Mouse (Mus musculus) heart, embryonic 12.5 days (tissue): ENCODE results near the gene Cul9. TPM values are rescaled to one million over a fixed set of nuclear protein-coding genes. Genes with fewer than 3 reads are reported as not detected.
A peak's percentile ranks its signal among the peaks of the same experiment; 100 is the strongest.

Experiments used
- ATAC-seq: fragments of 200-750 bp; cut with Nextera tagmentation; 2 replicates; pipeline ENCODE4 v1.8.0; 2017; ENCODE audit warnings: moderate TSS enrichment, moderate library complexity; ENCODE audit not compliant: insufficient number of reproducible peaks, low FRiP score
- H3K27ac ChIP-seq: fragments of 300-500 bp; sonication (generic); 2 replicates; pipeline ENCODE4 v1.5.1; 2016; ENCODE audit warnings: mild to moderate bottlenecking, moderate library complexity; ENCODE audit not compliant: poor library complexity, severe bottlenecking
- H3K27me3 ChIP-seq: fragments of 300-500 bp; sonication (generic); replicated peaks from 2 replicates; pipeline ENCODE4 v1.6.1; 2016; ENCODE audit warnings: mild to moderate bottlenecking, moderate library complexity
- H3K36me3 ChIP-seq: fragments of 300-500 bp; sonication (generic); 2 replicates; pipeline ENCODE4 v1.6.1; 2016; ENCODE audit warnings: mild to moderate bottlenecking, moderate library complexity
- H3K4me1 ChIP-seq: fragments of 300-500 bp; sonication (generic); replicated peaks from 2 replicates; pipeline ENCODE4 v1.6.1; 2016; ENCODE audit warnings: mild to moderate bottlenecking
- H3K4me2 ChIP-seq: fragments of 300-500 bp; sonication (generic); 2 replicates; pipeline ENCODE4 v1.6.1; 2016; ENCODE audit warnings: mild to moderate bottlenecking, moderate library complexity
- H3K4me3 ChIP-seq: fragments of 300-500 bp; sonication (generic); 2 replicates; pipeline ENCODE4 v1.5.1; 2016; ENCODE audit warnings: mild to moderate bottlenecking
- H3K9ac ChIP-seq: fragments of 300-500 bp; sonication (generic); 2 replicates; pipeline ENCODE4 v1.6.1; 2016; ENCODE audit warnings: mild to moderate bottlenecking, moderate library complexity
- H3K9me3 ChIP-seq: fragments of 300-500 bp; sonication (generic); replicated peaks from 2 replicates; pipeline ENCODE4 v1.6.1; 2016; ENCODE audit warnings: mild to moderate bottlenecking, moderate library complexity
- WGBS: fragments of 180-500 bp; shearing (Covaris S2); methylation state at CpG from one replicate; pipeline ENCODE4 v1.1.7; 2016; 5-methylcytosine and 5-hydroxymethylcytosine counted together
- polyA plus RNA-seq: library from polyadenylated mRNA; unstranded; fragments of >200 nt; fragmentation: Nextera tagmentation; extraction: Ambion mirVana; gene quantifications from 2 replicates; pipeline ENCODE4 v1.2.1, GENCODE M21; 2016

Cul9 gene
- polyA plus RNA-seq, 1 experiment from 2014 or later, result 7.2 TPM

DNA sequence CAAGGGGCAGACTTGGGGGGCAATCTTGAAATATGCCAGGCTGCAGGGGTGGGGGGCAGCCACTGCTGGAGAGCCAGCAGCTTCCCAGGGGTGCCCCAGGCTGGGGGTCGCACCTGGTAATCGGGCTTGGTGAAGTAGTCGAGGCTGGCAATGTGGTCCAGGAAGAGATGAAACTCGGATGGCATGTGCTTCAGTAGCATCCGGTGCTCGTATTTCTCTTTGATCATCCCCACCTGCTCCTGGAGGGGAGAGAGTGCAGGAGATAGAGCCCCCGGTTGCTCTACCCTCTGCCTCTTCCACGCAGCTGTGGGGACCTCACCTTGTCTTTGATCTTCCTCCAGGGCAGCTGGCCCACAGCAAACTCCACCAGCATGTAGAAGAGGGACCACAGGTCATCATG is 69.6 kb downstream of the Cul9 start:
- Histone ChIP-seq H3K9me3 (no peaks in the 10 kb centered on the region), H3K4me3 (no peak overlapping the region), H3K4me1 (no peaks in the 10 kb centered on the region; the same call in 1 of the 2 replicates), H3K27ac (no peak overlapping the region), H3K27me3 (peaks cover 45% of the 10 kb centered on the region), H3K4me2 (no peak overlapping the region), H3K36me3 (no peaks in the 10 kb centered on the region), H3K9ac (no peak overlapping the region)
- no peak for ATAC-seq
- WGBS, result 66% methylated on average over 8 of the region's 8 CpGs

DNA sequence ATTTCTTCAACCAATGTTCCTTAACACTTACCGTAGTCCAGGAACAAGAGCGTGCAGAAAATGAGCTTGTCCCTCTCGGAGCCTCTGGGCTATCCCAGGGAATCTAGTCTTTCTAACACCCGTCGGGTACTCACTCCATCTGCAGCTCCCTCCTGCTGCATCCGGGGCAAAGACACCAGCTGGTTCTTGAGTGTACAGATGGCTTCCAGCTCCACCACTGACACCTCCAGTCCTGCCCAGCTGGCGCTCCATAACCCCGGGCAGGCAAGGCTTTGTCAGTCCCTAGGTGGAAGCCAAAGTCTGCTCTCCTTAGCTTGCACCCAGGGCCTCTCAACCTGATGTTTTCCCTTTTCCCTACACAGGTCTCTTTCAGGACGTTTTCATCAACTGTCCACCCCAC is 78.4 kb downstream of the Cul9 start:
- Histone ChIP-seq H3K4me3 (no peak overlapping the region), H3K27ac (no peak overlapping the region), H3K9me3 (no peaks in the 10 kb centered on the region), H3K4me2 (no peak overlapping the region), H3K27me3 (peaks cover 32% of the 10 kb centered on the region; the same call in 1 of the 2 replicates), H3K36me3 (no peaks in the 10 kb centered on the region), H3K4me1 (no peaks in the 10 kb centered on the region), H3K9ac (no peak overlapping the region)
- 74% methylated on average over 9 of the region's 9 CpGs for WGBS
- no peak for ATAC-seq

DNA sequence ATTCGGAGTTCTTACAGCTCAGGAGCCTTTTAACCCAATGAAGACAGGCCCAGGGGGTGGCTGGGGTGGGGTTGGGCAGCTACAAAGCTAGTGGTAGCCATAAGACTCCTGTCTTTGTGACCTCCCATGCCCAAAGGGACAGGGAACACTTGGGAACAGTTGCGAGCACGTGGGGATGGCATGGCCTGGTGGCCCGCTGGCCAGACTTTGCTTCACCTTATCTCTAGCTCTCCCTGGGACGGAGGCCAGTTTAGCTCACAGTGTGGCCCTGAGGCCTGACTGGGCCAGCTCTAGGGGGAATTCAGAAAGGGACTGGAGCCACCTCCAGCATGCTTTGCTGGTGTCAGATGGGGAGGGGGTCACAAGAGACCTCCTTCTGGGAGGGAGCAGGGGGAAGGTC is 84.0 kb downstream of the Cul9 start:
- no peak overlapping the region for H3K4me2 ChIP-seq
- no peak for ATAC-seq
- H3K4me1 ChIP-seq, result peaks cover 44% of the 10 kb centered on the region
- H3K27ac ChIP-seq, result no peak overlapping the region
- no peaks in the 10 kb centered on the region for H3K9me3 ChIP-seq
- peaks cover 75% of the 10 kb centered on the region for H3K27me3 ChIP-seq
- 39% methylated on average over 5 of the region's 5 CpGs for WGBS
- H3K4me3 ChIP-seq, result no peak overlapping the region
- H3K36me3 ChIP-seq, result no peaks in the 10 kb centered on the region
- no peak overlapping the region for H3K9ac ChIP-seq

DNA sequence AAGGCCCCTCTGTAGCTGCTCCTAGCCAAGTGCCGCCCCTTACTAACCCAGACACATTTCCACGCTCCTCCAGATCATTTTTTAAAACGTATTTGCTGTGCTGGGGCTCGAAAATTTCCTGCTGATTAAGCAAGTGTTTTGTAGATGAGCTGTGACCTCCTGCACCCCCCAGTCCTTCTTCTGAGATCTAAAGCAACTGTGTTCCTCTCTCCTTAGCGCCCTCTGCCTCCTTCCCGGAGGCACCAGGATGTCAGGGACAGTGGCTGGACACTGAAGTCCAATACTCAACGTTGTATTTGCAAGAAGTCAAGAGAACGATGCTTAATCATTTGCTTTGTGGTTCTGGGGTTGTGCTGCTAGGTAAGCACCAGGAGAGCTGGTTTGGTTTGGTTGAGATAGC is 84.8 kb downstream of the Cul9 start:
- H3K9me3 ChIP-seq, result no peaks in the 10 kb centered on the region
- H3K9ac ChIP-seq, result peak overlapping the region; percentile 71
- no peak for ATAC-seq
- peaks cover 73% of the 10 kb centered on the region for H3K27me3 ChIP-seq
- peaks cover 44% of the 10 kb centered on the region for H3K4me1 ChIP-seq
- WGBS, result 8% methylated on average over 8 of the region's 8 CpGs
- no peak overlapping the region for H3K27ac ChIP-seq
- peak overlapping the region; percentile 51 for H3K4me3 ChIP-seq
- H3K4me2 ChIP-seq, result peak overlapping the region; percentile 86
- H3K36me3 ChIP-seq, result no peaks in the 10 kb centered on the region

- H3K27me3 ChIP-seq, result peaks cover 73% of the 10 kb centered on the region
- no peaks in the 10 kb centered on the region for H3K36me3 ChIP-seq
- H3K9ac ChIP-seq, result peak overlapping the region; percentile 71
- H3K4me2 ChIP-seq, result peak overlapping the region; percentile 86
- no peaks in the 10 kb centered on the region for H3K9me3 ChIP-seq
- ATAC-seq, result no peak
- no peak overlapping the region for H3K27ac ChIP-seq
- WGBS, result under 1% methylated on average over 32 of the region's 32 CpGs
- H3K4me3 ChIP-seq, result peak overlapping the region; percentile 51
- H3K4me1 ChIP-seq, result peaks cover 47% of the 10 kb centered on the region
These were observed 85.5 kb downstream of the Cul9 start for GRCm38 (mm10) chr17:46460673-46461072.

- whole genome bisulfite sequencing, result 25% methylated on average over 3 of the region's 3 CpGs
- Histone ChIP-seq H3K36me3 (no peaks in the 10 kb centered on the region), H3K4me1 (peaks cover 69% of the 10 kb centered on the region), H3K9me3 (no peaks in the 10 kb centered on the region), H3K27ac (peak overlapping the region; percentile 79), H3K4me2 (peak overlapping the region; percentile 4; the same call in 1 of the 2 replicates), H3K27me3 (peaks cover 78% of the 10 kb centered on the region), H3K4me3 (no peak overlapping the region), H3K9ac (no peak overlapping the region)
- ATAC-seq, result no peak; the same call in 1 of the 2 replicates
These were observed 87.7 kb downstream of the Cul9 start for GRCm38 (mm10) chr17:46458439-46458838.

GRCm38 (mm10) chr17:46457791-46458190 is 88.4 kb downstream of the Cul9 start:
- Histone ChIP-seq H3K36me3 (no peaks in the 10 kb centered on the region), H3K9me3 (no peaks in the 10 kb centered on the region), H3K9ac (no peak overlapping the region), H3K27ac (peak overlapping the region; percentile 79), H3K4me2 (peak overlapping the region; percentile 4; the same call in 1 of the 2 replicates), H3K4me1 (peaks cover 73% of the 10 kb centered on the region), H3K27me3 (peaks cover 84% of the 10 kb centered on the region), H3K4me3 (no peak overlapping the region)
- no peak for ATAC-seq
- WGBS, result 9% methylated on average over 10 of the region's 10 CpGs

DNA sequence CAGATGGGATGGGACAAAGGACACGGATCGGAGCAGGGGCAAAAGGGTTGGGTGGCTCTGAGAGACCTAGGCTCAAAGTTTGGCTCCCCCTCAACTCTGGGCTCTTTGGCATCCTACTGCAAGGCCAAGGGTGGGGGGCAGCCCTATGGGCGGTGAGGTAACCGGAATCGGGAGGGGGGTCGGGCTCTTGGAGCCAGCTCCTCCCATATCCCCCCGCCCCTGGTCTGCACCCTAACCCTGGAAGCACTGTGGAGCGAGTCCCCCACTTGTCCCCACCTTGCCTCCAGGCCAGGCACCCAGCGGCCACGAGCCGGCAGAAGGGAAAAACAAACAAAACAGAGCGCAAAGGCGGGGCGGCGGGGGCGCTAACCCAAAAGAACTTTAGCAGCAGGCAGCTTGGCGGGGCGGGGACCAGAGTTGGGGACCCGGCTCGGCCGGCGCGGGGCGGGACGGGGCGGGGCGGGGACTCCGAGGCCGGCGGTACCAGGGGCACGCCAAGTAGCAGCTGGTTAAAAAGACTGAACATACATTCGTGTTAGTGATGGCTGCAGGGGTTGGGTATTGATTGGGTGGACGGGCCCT is 91.0 kb downstream of the Cul9 start:
- no peak overlapping the region for H3K27ac ChIP-seq
- peaks cover 82% of the 10 kb centered on the region for H3K27me3 ChIP-seq
- peaks cover 52% of the 10 kb centered on the region for H3K4me1 ChIP-seq
- WGBS, result 1% methylated on average over 33 of the region's 33 CpGs
- H3K9ac ChIP-seq, result peak overlapping the region; percentile 44
- ATAC-seq, result no peak; the same call in 1 of the 2 replicates
- no peaks in the 10 kb centered on the region for H3K36me3 ChIP-seq
- H3K4me2 ChIP-seq, result peak overlapping the region; percentile 74
- H3K9me3 ChIP-seq, result no peaks in the 10 kb centered on the region
- H3K4me3 ChIP-seq, result peak overlapping the region; percentile 45

- H3K36me3 ChIP-seq, result no peaks in the 10 kb centered on the region
- ATAC-seq, result no peak
- H3K27me3 ChIP-seq, result peaks cover 78% of the 10 kb centered on the region
- no peak overlapping the region for H3K27ac ChIP-seq
- no peaks in the 10 kb centered on the region for H3K9me3 ChIP-seq
- 2% methylated on average over 9 of the region's 9 CpGs for WGBS
- H3K9ac ChIP-seq, result peak overlapping the region; percentile 44; the same call in 1 of the 2 replicates
- peak overlapping the region; percentile 45 for H3K4me3 ChIP-seq
- peaks cover 48% of the 10 kb centered on the region for H3K4me1 ChIP-seq
- H3K4me2 ChIP-seq, result peak overlapping the region; percentile 74
These were observed 91.6 kb downstream of the Cul9 start for GRCm38 (mm10) chr17:46454539-46454938.

DNA sequence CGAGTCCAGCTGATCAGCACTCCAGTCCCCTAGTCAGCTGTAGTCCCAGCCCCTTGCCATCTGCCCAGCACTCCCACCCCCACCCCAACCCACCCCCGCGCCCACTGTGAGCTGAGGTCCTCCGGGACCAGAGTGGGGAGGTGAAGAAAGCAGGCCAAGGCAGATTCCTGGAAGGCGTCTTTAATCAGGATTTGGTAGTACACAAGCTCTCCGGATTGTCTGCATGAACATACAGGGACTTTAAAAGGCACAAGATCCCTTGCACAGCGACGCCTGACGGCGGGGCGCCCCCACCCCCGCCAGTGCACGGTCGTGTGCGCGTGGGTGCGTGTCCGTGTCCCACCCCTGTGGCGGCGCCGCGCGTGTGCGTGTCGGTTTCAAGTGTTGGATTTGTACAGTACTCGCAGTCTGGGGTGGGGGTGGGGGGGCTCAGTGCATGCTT is 92.2 kb downstream of the Cul9 start:
- peak overlapping the region; percentile 45 for H3K4me3 ChIP-seq
- peak overlapping the region; percentile 74 for H3K4me2 ChIP-seq
- H3K27ac ChIP-seq, result no peak overlapping the region
- H3K9ac ChIP-seq, result 0 out of 2 replicates have a peak overlapping the region, but pooled peaks have one; percentile 45
- no peaks in the 10 kb centered on the region for H3K9me3 ChIP-seq
- no peak for ATAC-seq
- H3K4me1 ChIP-seq, result peaks cover 42% of the 10 kb centered on the region
- no peaks in the 10 kb centered on the region for H3K36me3 ChIP-seq
- 3% methylated on average over 26 of the region's 26 CpGs for WGBS
- H3K27me3 ChIP-seq, result peaks cover 73% of the 10 kb centered on the region

- WGBS, result 6% methylated on average over 13 of the region's 13 CpGs
- peak overlapping the region; percentile 74 for H3K4me2 ChIP-seq
These were observed 92.8 kb downstream of the Cul9 start for GRCm38 (mm10) chr17:46453302-46453948.

More at GRCm38 (mm10) chr17:46453302-46453948, 92.8 kb downstream of the Cul9 start:
- H3K27me3 ChIP-seq, result peaks cover 69% of the 10 kb centered on the region
- no peak for ATAC-seq
- no peaks in the 10 kb centered on the region for H3K9me3 ChIP-seq
- 0 out of 2 replicates have a peak overlapping the region, but pooled peaks have one; percentile 45 for H3K4me3 ChIP-seq
- peaks cover 37% of the 10 kb centered on the region for H3K4me1 ChIP-seq
- H3K27ac ChIP-seq, result no peak overlapping the region
- H3K9ac ChIP-seq, result 0 out of 2 replicates have a peak overlapping the region, but pooled peaks have one; percentile 38
- no peaks in the 10 kb centered on the region for H3K36me3 ChIP-seq
